ENCODE assay signal across 7 mouse cellular contexts in the genomic region with DNA sequence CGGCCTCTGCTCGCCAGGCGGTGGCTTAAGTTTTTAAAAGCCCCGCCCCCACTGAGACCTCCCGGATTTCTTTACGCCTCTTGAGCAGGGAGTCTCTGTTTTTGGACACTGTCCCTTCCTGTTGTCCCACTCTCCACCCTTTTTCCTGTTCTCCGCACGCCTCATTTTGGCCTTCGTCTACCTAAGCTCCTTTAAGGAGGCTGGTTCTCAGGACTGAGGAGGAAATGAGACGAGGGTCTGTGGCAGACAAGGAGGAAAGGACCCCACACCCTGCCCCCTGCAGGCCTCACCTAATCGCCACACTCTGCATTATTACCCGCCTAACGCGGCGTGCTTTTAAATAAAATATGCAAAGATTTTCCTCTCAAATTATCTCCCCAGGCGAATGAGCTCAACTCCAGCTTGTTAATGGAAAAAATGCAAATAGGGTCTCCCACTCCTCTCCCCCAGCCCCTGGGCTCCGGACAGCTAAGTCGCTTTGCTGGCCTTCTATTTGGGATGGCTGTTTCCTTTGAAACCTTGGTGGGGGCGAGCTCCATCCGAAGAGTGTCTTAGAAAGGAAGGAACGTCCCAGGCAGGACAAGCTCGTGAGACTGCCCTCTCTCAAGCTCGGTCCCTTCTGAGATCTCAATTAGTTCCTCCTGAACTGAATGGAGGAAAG. TPM values are rescaled to one million over a fixed set of nuclear protein-coding genes. Genes with fewer than 3 reads are reported as not detected.
DNase-seq lines count a peak whose midpoint lies in the region; ATAC-seq lines count a peak whose summit lies in the region.

No protein-coding gene starts in this region.

- ATAC-seq in granulocyte monocyte progenitor cell, adult 5-6 weeks (replicated peaks; ENCODE audit: poor library complexity, severe bottlenecking): peak; percentile 69
- ATAC-seq in monocyte, adult 5-6 weeks (replicated peaks; ENCODE audit: insufficient number of reproducible peaks, low FRiP score, low TSS enrichment, poor library complexity, severe bottlenecking): no peak

- peak; percentile 64 for DNase-seq in embryo, embryonic 9.5 days (ENCODE audit: extremely low spot score)
- DNase-seq in kidney, adult 9 months: peak; percentile 21
- DNase-seq in mesoderm, embryonic 11.5 days (ENCODE audit: low read depth, low spot score): peak; percentile 36
- DNase-seq in left cerebral cortex, adult 18-20 months (ENCODE audit: low spot score in 2 of 2): no peak
- no peak for DNase-seq in gastrocnemius, postnatal 4 days (ENCODE audit: low spot score in 2 of 2)

RNA-seq across cellular contexts. Expression of a gene that starts 17.5 kb away (rescaled TPM):
- 0.88 and 1.2 TPM in 2 replicates for total RNA-seq in granulocyte monocyte progenitor cell, adult 5-6 weeks (2014; fragmentation: Nextera tagmentation)
- 2.3 and 2.5 TPM in 2 replicates for total RNA-seq in granulocyte monocyte progenitor cell, adult 5-6 weeks (2017)
- 2.3 to 6.4 TPM (median 3.7 TPM) in 3 replicates for total RNA-seq in monocyte, adult 5-6 weeks (2017)
- total RNA-seq in left cerebral cortex, adult 18-20 months (2021): 10 to 100 TPM; 69.4 to 75.7 TPM
- total RNA-seq in gastrocnemius, postnatal 4 days (2021): 10 to 100 TPM; 12.4 to 13.0 TPM

RNA-seq across cellular contexts. Expression of a gene that starts 50.3 kb away (rescaled TPM):
- total RNA-seq in granulocyte monocyte progenitor cell, adult 5-6 weeks (2014; fragmentation: Nextera tagmentation): 295 and 328 TPM in 2 replicates
- 102 and 140 TPM in 2 replicates for total RNA-seq in granulocyte monocyte progenitor cell, adult 5-6 weeks (2017)
- total RNA-seq in monocyte, adult 5-6 weeks (2017): 64.6 to 85.4 TPM (median 64.6 TPM) in 3 replicates
- 100 to 1,000 TPM; 101 to 103 TPM for total RNA-seq in left cerebral cortex, adult 18-20 months (2021)
- total RNA-seq in gastrocnemius, postnatal 4 days (2021): 100 to 1,000 TPM; 136 to 164 TPM

Comparison
In these comparisons a context has a peak if more than half of its experiments do, and no peak if none do; other contexts are left out.
1. DNase-seq: peak in embryo, embryonic 9.5 days (single experiment), kidney, adult 9 months (single experiment) and mesoderm, embryonic 11.5 days (single experiment); none in left cerebral cortex, adult 18-20 months (0 of 2) and gastrocnemius, postnatal 4 days (0 of 2).